Mouse (Mus musculus) myocyte (in vitro differentiated cells): ENCODE data around the gene Tmeff1. TPM values are rescaled to one million over a fixed set of nuclear protein-coding genes. Genes with fewer than 3 reads are reported as not detected.

Source experiments
- H3K27me3 ChIP-seq: one replicate; pipeline ENCODE4 v1.6.1; 2011; ENCODE audit not compliant: control insufficient read depth, insufficient read depth, insufficient read length
- H3K36me3 ChIP-seq: one replicate; pipeline ENCODE4 v1.6.1; 2011; ENCODE audit not compliant: control insufficient read depth, insufficient read depth
- H3K4me2 ChIP-seq: one replicate; pipeline ENCODE4 v1.6.1; 2011; ENCODE audit warnings: low read depth, control low read depth
- H3K4me3 ChIP-seq: one replicate; pipeline ENCODE4 v1.5.1; 2011; ENCODE audit warnings: mild to moderate bottlenecking, control low read depth, moderate library complexity
- H3K79me2 ChIP-seq: one replicate; pipeline ENCODE4 v1.6.1; 2011; ENCODE audit not compliant: control insufficient read depth, insufficient read depth
- H3ac ChIP-seq: one replicate; pipeline ENCODE4 v1.6.1; 2011; ENCODE audit not compliant: control insufficient read depth, insufficient read length
- CEBPB ChIP-seq: IDR thresholded peaks from 2 replicates; pipeline ENCODE4 v1.6.1; 2011; ENCODE audit warnings: mild to moderate bottlenecking, moderate library complexity; ENCODE audit not compliant: poor library complexity, insufficient read depth, severe bottlenecking
- E2F4 ChIP-seq: IDR thresholded peaks from one replicate; pipeline ENCODE4 v1.6.1; 2011; ENCODE audit warnings: mild to moderate bottlenecking, control low read depth, moderate library complexity; ENCODE audit not compliant: insufficient read depth
- MAX ChIP-seq: IDR thresholded peaks from one replicate; pipeline ENCODE4 v1.6.1; 2011; ENCODE audit warnings: low read depth, mild to moderate bottlenecking, control low read depth
- MYOD1 ChIP-seq, 3 experiments: IDR thresholded peaks; one replicate each; pipeline ENCODE4 v1.6.1; 2011; ENCODE audit warnings: control low read depth in 2 of 3, low read depth in 2 of 3, mild to moderate bottlenecking in 2 of 3, moderate library complexity in 1 of 3; ENCODE audit not compliant: insufficient read length in 2 of 3, control insufficient read depth in 1 of 3
- MYOG ChIP-seq, 3 experiments: IDR thresholded peaks; one replicate each; pipeline ENCODE4 v1.6.1; 2011; ENCODE audit warnings: control low read depth in 2 of 3, low read depth in 2 of 3, mild to moderate bottlenecking in 2 of 3; ENCODE audit not compliant: insufficient read length in 2 of 3, control insufficient read depth in 1 of 3, insufficient read depth in 1 of 3
- POLR2A ChIP-seq: IDR thresholded peaks from one replicate; pipeline ENCODE4 v1.6.1; 2011; ENCODE audit warnings: low read depth, mild to moderate bottlenecking, control low read depth, moderate library complexity; ENCODE audit not compliant: insufficient read length
- POLR2AphosphoS2 ChIP-seq: IDR thresholded peaks from one replicate; pipeline ENCODE4 v1.6.1; 2011; ENCODE audit warnings: low read depth, control low read depth; ENCODE audit not compliant: insufficient read length
- REST ChIP-seq: IDR thresholded peaks from one replicate; pipeline ENCODE4 v1.6.1; 2011; ENCODE audit warnings: mild to moderate bottlenecking, control low read depth, moderate library complexity; ENCODE audit not compliant: insufficient read depth, insufficient read length
- SRF ChIP-seq: IDR thresholded peaks from one replicate; pipeline ENCODE4 v1.6.1; 2011; ENCODE audit warnings: low read depth; ENCODE audit not compliant: control insufficient read depth, insufficient read length
- TCF12 ChIP-seq: IDR thresholded peaks from one replicate; pipeline ENCODE4 v1.6.1; 2011; ENCODE audit warnings: mild to moderate bottlenecking, control low read depth; ENCODE audit not compliant: poor library complexity, insufficient read depth, severe bottlenecking
- TCF3 ChIP-seq: IDR thresholded peaks from one replicate; pipeline ENCODE4 v1.6.1; 2011; ENCODE audit warnings: low read depth, control low read depth; ENCODE audit not compliant: insufficient read length
- USF1 ChIP-seq: IDR thresholded peaks from one replicate; pipeline ENCODE4 v1.6.1; 2011; ENCODE audit warnings: low read depth, mild to moderate bottlenecking, control low read depth, moderate library complexity
- polyA plus RNA-seq: library from polyadenylated mRNA; unstranded; fragments of >200 nt; fragmentation: generic; extraction: Trizol; gene quantifications from one replicate; pipeline ENCODE4 v1.2.1, GENCODE M21; 2012; ENCODE audit warnings: missing spikeins

Tmeff1 gene
- polyA plus RNA-seq, 1 experiment = 19.6 TPM

DNA sequence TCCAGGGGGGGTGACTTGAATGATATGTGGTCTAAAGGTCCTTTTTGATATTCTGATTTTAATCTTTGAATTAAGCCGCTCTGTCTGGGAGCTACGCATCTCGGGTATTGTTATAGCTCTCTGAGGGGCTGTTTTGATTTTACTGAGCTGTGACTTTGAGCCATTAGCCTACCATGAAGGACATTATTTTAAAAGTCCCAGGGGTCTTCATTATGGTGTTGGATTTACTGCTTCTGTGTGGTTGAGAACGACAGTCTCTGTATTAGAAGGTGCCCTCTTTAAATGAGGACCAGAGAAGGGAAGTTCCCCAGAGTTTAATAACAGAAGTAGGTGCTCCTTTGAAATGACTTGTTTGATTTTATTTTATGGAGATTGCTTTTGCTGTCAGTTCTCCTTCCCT lies 69.1 kb downstream of the Tmeff1 start:
- TF ChIP-seq MYOD1 (IDR thresholded peaks at IDR 0.05; ENCODE audit: control insufficient read depth in 1 of 3, insufficient read length in 2 of 3, low read depth in 2 of 3) = no peak
- no peak for TF ChIP-seq CEBPB
- no peak for TF ChIP-seq TCF3
- TF ChIP-seq TCF12 = no peak
- TF ChIP-seq POLR2AphosphoS2 = no peak
- TF ChIP-seq E2F4 = no peak
- TF ChIP-seq POLR2A = no peak
- no peak overlapping the region for H3ac ChIP-seq
- H3K79me2 ChIP-seq = no peaks in the 10 kb centered on the region
- H3K27me3 ChIP-seq = no peaks in the 10 kb centered on the region
- no peak overlapping the region for H3K4me3 ChIP-seq
- H3K4me2 ChIP-seq = no peak overlapping the region
- H3K36me3 ChIP-seq = peaks cover 6% of the 10 kb centered on the region

DNA sequence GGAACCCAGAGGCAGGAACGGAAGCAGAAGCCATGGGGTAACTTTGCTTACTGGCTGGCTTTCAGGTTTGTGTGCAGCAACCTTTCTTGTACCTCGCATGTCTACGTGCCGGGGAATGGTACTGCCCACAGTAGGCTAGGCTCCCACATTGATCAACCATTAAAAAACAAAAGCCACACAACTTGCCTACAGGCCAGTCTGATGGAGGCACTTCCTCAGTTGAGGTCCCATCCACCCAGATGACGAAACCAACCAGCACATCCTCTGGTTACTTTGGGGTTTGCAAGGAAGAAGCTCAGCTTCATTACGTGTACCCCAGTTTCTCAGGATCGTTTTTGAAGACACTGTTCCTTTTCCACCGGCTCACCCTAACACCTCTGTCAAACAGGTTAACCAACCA lies 71.6 kb downstream of the Tmeff1 start:
- TF ChIP-seq E2F4 (no peak), SRF (no peak), MYOG (IDR thresholded peaks at IDR 0.05; ENCODE audit: control insufficient read depth in 1 of 3, insufficient read depth in 1 of 3, insufficient read length in 2 of 3, low read depth in 2 of 3) (no peak), REST (no peak), USF1 (no peak), TCF12 (no peak), MAX (no peak), TCF3 (no peak), POLR2A (no peak), CEBPB (no peak), POLR2AphosphoS2 (no peak), MYOD1 (IDR thresholded peaks at IDR 0.05; ENCODE audit: control insufficient read depth in 1 of 3, insufficient read length in 2 of 3, low read depth in 2 of 3) (no peak)
- no peak overlapping the region for H3ac ChIP-seq
- no peaks in the 10 kb centered on the region for H3K79me2 ChIP-seq
- H3K4me2 ChIP-seq = no peak overlapping the region
- no peak overlapping the region for H3K4me3 ChIP-seq
- peaks cover 2% of the 10 kb centered on the region for H3K36me3 ChIP-seq
- H3K27me3 ChIP-seq = no peaks in the 10 kb centered on the region

DNA sequence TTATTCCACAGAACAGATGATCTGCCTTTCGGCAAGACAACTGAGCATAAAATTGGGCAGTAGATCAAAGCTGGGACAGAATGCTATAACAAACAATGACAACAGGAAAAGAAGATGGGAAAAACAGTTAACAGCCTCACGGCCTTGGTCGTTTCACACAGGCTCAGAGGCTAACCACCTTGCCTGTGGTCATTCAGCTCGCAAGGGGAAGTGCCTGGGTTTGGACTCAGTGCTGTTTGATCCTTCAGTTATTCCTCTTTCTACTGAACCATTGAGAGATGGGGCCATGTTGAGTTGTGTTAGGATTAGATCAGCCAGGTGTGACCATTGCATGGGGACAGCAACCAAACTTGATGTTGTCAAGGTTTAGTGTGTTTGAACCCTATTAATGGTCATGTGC lies 75.2 kb downstream of the Tmeff1 start:
- TF ChIP-seq CEBPB (no peak), POLR2AphosphoS2 (no peak), MAX (no peak), E2F4 (no peak), MYOD1 (IDR thresholded peaks at IDR 0.05; ENCODE audit: control insufficient read depth in 1 of 3, insufficient read length in 2 of 3, low read depth in 2 of 3) (no peak), SRF (no peak), REST (no peak), POLR2A (no peak), TCF12 (no peak), USF1 (no peak), MYOG (IDR thresholded peaks at IDR 0.05; ENCODE audit: control insufficient read depth in 1 of 3, insufficient read depth in 1 of 3, insufficient read length in 2 of 3, low read depth in 2 of 3) (no peak), TCF3 (no peak)
- H3K4me2 ChIP-seq = peak overlapping the region; percentile 28
- no peaks in the 10 kb centered on the region for H3K36me3 ChIP-seq
- H3K27me3 ChIP-seq = no peaks in the 10 kb centered on the region
- peaks cover 15% of the 10 kb centered on the region for H3K79me2 ChIP-seq
- H3K4me3 ChIP-seq = no peak overlapping the region
- no peak overlapping the region for H3ac ChIP-seq

DNA sequence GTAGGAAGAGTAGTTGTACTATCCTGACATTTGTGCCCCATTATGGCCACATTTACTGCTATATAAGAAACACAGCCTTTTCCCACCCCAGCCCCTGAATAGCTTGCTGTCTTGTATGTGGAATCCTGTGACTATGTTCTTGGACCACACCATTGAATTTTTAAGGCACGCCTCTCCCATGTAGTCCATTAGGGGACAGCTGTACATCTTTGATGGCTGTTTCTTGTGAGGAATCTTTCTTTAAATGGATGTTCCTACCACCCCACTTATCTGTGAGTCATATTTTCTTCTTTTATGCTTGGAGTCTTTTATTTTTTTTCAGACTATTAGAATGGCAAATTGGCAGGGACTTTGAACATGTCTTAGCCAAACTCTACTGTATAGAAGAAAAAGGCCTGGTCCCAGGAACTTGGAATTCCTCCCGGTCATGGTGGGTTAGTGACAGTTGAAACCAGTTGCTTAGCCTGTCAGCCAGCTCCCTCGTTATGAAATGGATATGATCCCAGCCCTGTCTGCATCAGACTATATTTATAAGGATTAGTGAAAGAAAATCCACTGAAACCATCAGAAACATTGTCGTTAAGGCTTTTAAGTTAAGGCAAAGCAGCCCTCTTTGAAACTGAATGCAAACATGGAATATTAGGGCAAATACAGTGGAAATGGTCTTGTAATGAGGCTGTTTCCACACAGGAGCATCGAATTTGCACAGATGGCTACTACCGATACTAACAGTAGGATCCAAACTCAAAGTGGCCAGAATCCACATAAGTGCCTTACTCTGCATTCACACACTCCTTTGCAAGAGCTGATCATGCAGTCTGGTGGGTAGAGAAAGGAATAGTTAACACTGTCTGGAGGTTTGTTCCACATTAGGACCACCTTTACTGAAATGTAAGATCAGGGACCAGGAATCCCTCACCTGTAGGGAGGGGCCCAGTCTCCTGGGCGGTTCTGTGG lies 75.9 kb downstream of the Tmeff1 start:
- no peak overlapping the region for H3K4me3 ChIP-seq
- no peaks in the 10 kb centered on the region for H3K27me3 ChIP-seq
- peak overlapping the region; percentile 60 for H3K4me2 ChIP-seq
- H3ac ChIP-seq = no peak overlapping the region
- TF ChIP-seq MYOD1 (IDR thresholded peaks at IDR 0.05; ENCODE audit: control insufficient read depth in 1 of 3, insufficient read length in 2 of 3, low read depth in 2 of 3) = peak; percentile 30 to 54 (median 45)
- TF ChIP-seq TCF12 = no peak
- peaks cover 23% of the 10 kb centered on the region for H3K79me2 ChIP-seq
- no peaks in the 10 kb centered on the region for H3K36me3 ChIP-seq

DNA sequence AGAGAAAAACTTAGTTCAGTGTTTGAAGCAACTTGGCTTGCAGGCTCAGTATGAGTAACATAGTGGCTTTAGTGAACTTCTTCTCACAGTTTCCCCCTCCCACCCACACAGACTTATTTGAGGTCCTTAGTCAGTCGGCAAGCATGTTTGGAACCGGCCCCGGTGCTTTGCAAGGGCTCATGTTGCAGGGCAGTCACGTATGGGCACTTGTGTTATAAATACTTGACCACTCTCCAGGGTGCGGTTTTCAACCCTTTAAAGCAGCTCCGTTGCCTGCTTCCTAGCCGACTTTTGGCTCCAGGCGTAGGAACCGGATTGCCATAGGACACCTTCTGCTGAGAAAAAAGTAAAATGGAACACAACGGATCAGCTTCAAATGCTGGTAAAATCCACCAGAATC lies 78.3 kb downstream of the Tmeff1 start, which contains the start of gene Cavin4:
Gene Cavin4, plus strand, starts transcription at position 244 of the 400 bp plus-strand sequence.
- no peaks in the 10 kb centered on the region for H3K36me3 ChIP-seq
- peak within 1 kb of the TSS; percentile 43 for H3ac ChIP-seq
- TF ChIP-seq TCF12 = peak; percentile 19
- TF ChIP-seq E2F4 = no peak
- peak; percentile 15 for TF ChIP-seq POLR2AphosphoS2
- no peak for TF ChIP-seq REST
- no peak for TF ChIP-seq SRF
- TF ChIP-seq MAX = peak; percentile 61
- peak in 1 of 3 experiments; percentile 46 for TF ChIP-seq MYOD1 (IDR thresholded peaks at IDR 0.05; ENCODE audit: control insufficient read depth in 1 of 3, insufficient read length in 2 of 3, low read depth in 2 of 3)
- TF ChIP-seq USF1 = no peak
- TF ChIP-seq CEBPB = peak; percentile 62; the same call in 1 of the 2 replicates
- peak in 1 of 3 experiments; percentile 72 for TF ChIP-seq MYOG (IDR thresholded peaks at IDR 0.05; ENCODE audit: control insufficient read depth in 1 of 3, insufficient read depth in 1 of 3, insufficient read length in 2 of 3, low read depth in 2 of 3)
- no peak for TF ChIP-seq TCF3
- TF ChIP-seq POLR2A = peak; percentile 40
- H3K27me3 ChIP-seq = no peaks in the 10 kb centered on the region
- H3K4me2 ChIP-seq = peak within 1 kb of the TSS; percentile 85
- peak within 1 kb of the TSS; percentile 41 for H3K4me3 ChIP-seq
- H3K79me2 ChIP-seq = peaks cover 35% of the 10 kb centered on the region
